Mouse (Mus musculus) CH12.LX (cell line): ENCODE results near the gene Ano1.

ENCODE experiments used
- BHLHE40 ChIP-seq: IDR thresholded peaks from 2 replicates; pipeline ENCODE4 v1.6.1; 2011; ENCODE audit warnings: mild to moderate bottlenecking, low read depth, low read length, improper control_type of control experiment
- CTCF ChIP-seq, 2 experiments: IDR thresholded peaks in 1 of 2; conservative IDR thresholded peaks in 1 of 2; 2 replicates each; pipeline ENCODE4 v1.5.1; 2011 to 2012; ENCODE audit warnings: low read depth in 2 of 2, low read length in 2 of 2, improper control_type of control experiment in 1 of 2, inconsistent platforms in 1 of 2, mild to moderate bottlenecking in 1 of 2, moderate library complexity in 1 of 2
- JUND ChIP-seq: conservative IDR thresholded peaks from 2 replicates; pipeline ENCODE4 v1.6.1; 2011; ENCODE audit warnings: low read depth, low read length, improper control_type of control experiment
- KAT2A ChIP-seq: IDR thresholded peaks from 2 replicates; pipeline ENCODE4 v1.6.1; 2012; ENCODE audit warnings: low read length, improper control_type of control experiment, inconsistent platforms; ENCODE audit not compliant: insufficient replicate concordance
- MXI1 ChIP-seq: IDR thresholded peaks from 2 replicates; pipeline ENCODE4 v1.6.1; 2011; ENCODE audit warnings: mild to moderate bottlenecking, low read depth, low read length, improper control_type of control experiment
- NELFE ChIP-seq: IDR thresholded peaks from 2 replicates; pipeline ENCODE4 v1.6.1; 2011; ENCODE audit warnings: low read depth, low read length, improper control_type of control experiment
- POLR2A ChIP-seq: IDR thresholded peaks from 2 replicates; pipeline ENCODE4 v1.6.1; 2011; ENCODE audit warnings: low read depth, mild to moderate bottlenecking, improper control_type of control experiment, low read length
- SIN3A ChIP-seq: IDR thresholded peaks from 2 replicates; pipeline ENCODE4 v1.6.1; 2012; ENCODE audit warnings: low read length, improper control_type of control experiment, inconsistent platforms
- TBP ChIP-seq: conservative IDR thresholded peaks from 2 replicates; pipeline ENCODE4 v1.6.1; 2011; ENCODE audit warnings: low read depth, low read length, improper control_type of control experiment
- ZC3H11A ChIP-seq: IDR thresholded peaks from 2 replicates; pipeline ENCODE4 v1.6.1; 2012; ENCODE audit warnings: low read depth, mild to moderate bottlenecking, inconsistent platforms, low read length, improper control_type of control experiment
- ZMIZ1 ChIP-seq: IDR thresholded peaks from 2 replicates; pipeline ENCODE4 v1.6.1; 2012; ENCODE audit warnings: low read depth, mild to moderate bottlenecking, inconsistent platforms, low read length, improper control_type of control experiment

DNA sequence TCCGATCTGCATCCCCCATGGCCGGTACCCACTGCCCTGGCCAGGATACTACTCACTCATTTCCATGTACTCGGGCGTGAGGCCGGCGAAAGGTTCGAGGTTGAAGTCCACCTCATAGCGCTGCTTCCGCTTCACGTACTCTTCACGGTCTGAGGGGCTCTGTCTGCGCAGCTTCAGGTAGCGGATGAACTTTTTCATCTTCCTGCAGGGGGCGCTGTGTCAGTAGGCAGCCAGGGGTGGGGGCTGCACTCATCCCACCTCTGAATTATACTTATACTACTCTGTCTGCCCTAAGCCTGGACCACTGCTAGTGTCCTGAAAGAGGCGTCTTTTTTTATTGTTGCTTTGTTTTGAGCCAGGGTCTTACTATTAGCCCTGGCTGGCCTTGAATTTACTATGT, 143.9 kb downstream of the Ano1 start:
- TF ChIP-seq POLR2A: no peak
- TF ChIP-seq CTCF (conservative IDR thresholded peaks at IDR 0.05 in 1 of 2, IDR thresholded peaks at IDR 0.05 in 1 of 2; ENCODE audit: low read depth in 2 of 2, low read length in 2 of 2): peak in 1 of 2 experiments; percentile 19; a peak in 1 of 4 replicates
- no peak for TF ChIP-seq MXI1
- TF ChIP-seq SIN3A: no peak
- no peak for TF ChIP-seq ZC3H11A
- no peak for TF ChIP-seq TBP
- TF ChIP-seq KAT2A: no peak
- no peak for TF ChIP-seq BHLHE40
- no peak for TF ChIP-seq ZMIZ1
- TF ChIP-seq JUND: no peak
- no peak for TF ChIP-seq NELFE
